ENCODE assay signal across 7 mouse cellular contexts in genomic region chr9:41376948-41377700, GRCm38 (mm10).
DNase-seq lines count a peak whose midpoint lies in the region; ATAC-seq lines count a peak whose summit lies in the region.

No protein-coding gene starts in this region.

- H3K36me3 ChIP-seq in forebrain, embryonic 10.5 days (replicated peaks) = no peaks in the 10 kb centered on the region
- H3K36me3 ChIP-seq in hindbrain, embryonic 15.5 days = no peaks in the 10 kb centered on the region
- H3K36me3 ChIP-seq in neural tube, embryonic 13.5 days = no peaks in the 10 kb centered on the region

- H3K27me3 ChIP-seq in forebrain, embryonic 10.5 days (ENCODE audit: poor library complexity, severe bottlenecking) = 0 out of 2 replicates have a peak, but pooled peaks cover 6% of the 10 kb centered on the region
- no peaks in the 10 kb centered on the region for H3K27me3 ChIP-seq in hindbrain, embryonic 15.5 days
- H3K27me3 ChIP-seq in neural tube, embryonic 13.5 days = no peaks in the 10 kb centered on the region

- peak overlapping the region; percentile 59 for H3K4me2 ChIP-seq in hindbrain, embryonic 15.5 days
- peak overlapping the region; percentile 68 for H3K4me2 ChIP-seq in neural tube, embryonic 13.5 days

- H3K27ac ChIP-seq in forebrain, embryonic 10.5 days = peak overlapping the region; percentile 89
- peak overlapping the region; percentile 97 for H3K27ac ChIP-seq in hindbrain, embryonic 15.5 days (replicated peaks)
- peak overlapping the region; percentile 99 for H3K27ac ChIP-seq in neural tube, embryonic 13.5 days (replicated peaks)

- peak; percentile 19 to 33 for DNase-seq in left cerebral cortex, postnatal 25 days (ENCODE audit: low spot score in 2 of 2)
- no peak for DNase-seq in left cerebral cortex, adult 8-10 months (ENCODE audit: low spot score in 2 of 2)
- no peak for DNase-seq in forebrain, embryonic 10.5 days (ENCODE audit: extremely low spot score, low spot score)
- no peak for DNase-seq in cerebellum, adult 8-10 months
- no peak for DNase-seq in adrenal gland, postnatal 14 days

- no peaks in the 10 kb centered on the region for H3K9me3 ChIP-seq in forebrain, embryonic 10.5 days
- H3K9me3 ChIP-seq in hindbrain, embryonic 15.5 days = no peaks in the 10 kb centered on the region
- H3K9me3 ChIP-seq in neural tube, embryonic 13.5 days = no peaks in the 10 kb centered on the region

- WGBS in forebrain, embryonic 10.5 days = 45% methylated on average over 8 of the region's 8 CpGs
- WGBS in hindbrain, embryonic 15.5 days = 6% methylated on average over 8 of the region's 8 CpGs
- 11% methylated on average over 8 of the region's 8 CpGs for WGBS in neural tube, embryonic 13.5 days

- intact Hi-C loops in left cerebral cortex, postnatal 25 days (cut with DNase I) = loop anchor here (2.0 to 5.0 kb wide), 5 partner anchors 70 to 575 kb away; no protein-coding TSS in a partner anchor

- peak; percentile 27; the same call in 1 of the 2 replicates for ATAC-seq in hindbrain, embryonic 15.5 days (ENCODE audit: low FRiP score, low read depth)
- peak; percentile 20; the same call in 1 of the 2 replicates for ATAC-seq in neural tube, embryonic 13.5 days (ENCODE audit: low read depth)

- peak overlapping the region; percentile 65 for H3K9ac ChIP-seq in hindbrain, embryonic 15.5 days
- H3K9ac ChIP-seq in neural tube, embryonic 13.5 days = peak overlapping the region; percentile 89

- peaks cover 72% of the 10 kb centered on the region for H3K4me1 ChIP-seq in forebrain, embryonic 10.5 days
- peaks cover 69% of the 10 kb centered on the region for H3K4me1 ChIP-seq in hindbrain, embryonic 15.5 days (replicated peaks)
- peaks cover 82% of the 10 kb centered on the region for H3K4me1 ChIP-seq in neural tube, embryonic 13.5 days (replicated peaks)

- peak overlapping the region; percentile 45 for H3K4me3 ChIP-seq in forebrain, embryonic 10.5 days
- peak overlapping the region; percentile 38 for H3K4me3 ChIP-seq in hindbrain, embryonic 15.5 days
- peak overlapping the region; percentile 43 for H3K4me3 ChIP-seq in neural tube, embryonic 13.5 days

Comparison
In these comparisons a context has a peak if more than half of its experiments do, and no peak if none do; other contexts are left out.
1. DNase-seq: peak in left cerebral cortex, postnatal 25 days (2 of 2); none in left cerebral cortex, adult 8-10 months (0 of 2), forebrain, embryonic 10.5 days (single experiment), cerebellum, adult 8-10 months (single experiment) and adrenal gland, postnatal 14 days (single experiment).
2. Peak in every context shown above with its lines, with median percentiles within 50 percentile points of each other: H3K27ac ChIP-seq and H3K4me3 ChIP-seq.